Mouse (Mus musculus) bone marrow macrophage, adult 2 months (primary cell): ENCODE data around the gene Rbpj.

Experiments
- CTCF ChIP-seq: IDR thresholded peaks from 2 replicates; pipeline ENCODE4 v1.5.1; 2012; ENCODE audit warnings: low read depth, mild to moderate bottlenecking, low read length, moderate library complexity
- POLR2A ChIP-seq: IDR thresholded peaks from 2 replicates; pipeline ENCODE4 v1.6.1; 2012; ENCODE audit warnings: mild to moderate bottlenecking, low read depth, low read length, borderline replicate concordance

GRCm38 (mm10) chr5:53663665-53664064, 197.7 kb downstream of the Rbpj start:
- TF ChIP-seq POLR2A (no peak), CTCF (no peak)
